In the genomic region with DNA sequence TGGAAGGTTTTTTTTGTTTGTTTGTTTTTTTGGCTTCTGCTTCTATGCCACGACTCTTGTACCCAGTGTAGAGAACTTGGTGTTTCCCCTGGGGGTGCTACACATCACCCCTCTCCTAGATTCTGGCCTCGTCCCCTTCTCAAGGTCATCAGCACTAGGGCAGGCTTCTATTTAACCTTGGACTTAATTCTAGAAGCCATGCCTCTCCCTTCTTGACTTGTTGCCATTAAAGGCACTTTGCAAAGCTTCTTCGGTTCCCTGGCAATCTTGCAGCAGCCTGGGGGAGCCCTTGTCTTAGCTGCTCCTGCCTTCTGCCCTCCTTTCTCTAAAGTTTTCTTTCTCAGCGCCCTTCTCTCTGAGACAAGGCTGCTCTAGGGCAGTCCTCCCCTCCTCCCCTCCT, we compare ENCODE assay signal across 14 mouse cellular contexts.
DNase-seq lines count a peak whose midpoint lies in the region; ATAC-seq and TF ChIP-seq lines count a peak whose summit lies in the region.
"Had no signal": no experiment of that assay in that cellular context is flagged by ENCODE, and none has a peak within 500 bp of the region (broad histone marks: within the 10 kb centered on the region; RNA-seq: fewer than 3 reads in every experiment).

No protein-coding gene starts in this region.

- 43% methylated on average over 4 of the region's 4 CpGs for WGBS in heart, embryonic 10.5 days
- WGBS in midbrain, postnatal 0 days = 61% methylated on average over 4 of the region's 4 CpGs
- 71% methylated on average over 4 of the region's 4 CpGs for WGBS in midbrain, embryonic 10.5 days

- no peaks in the 10 kb centered on the region for H3K36me3 ChIP-seq in heart, embryonic 10.5 days
- no peaks in the 10 kb centered on the region for H3K36me3 ChIP-seq in midbrain, postnatal 0 days (ENCODE audit: insufficient read depth, low read length)
- no peaks in the 10 kb centered on the region for H3K36me3 ChIP-seq in midbrain, embryonic 10.5 days
- H3K36me3 ChIP-seq: heart, embryonic 12.5 days; liver, embryonic 12.5 days had no signal

- TF ChIP-seq CTCF in midbrain, postnatal 0 days (IDR thresholded peaks at IDR 0.05) = peak; percentile 11

- DNase-seq in heart, embryonic 10.5 days (ENCODE audit: low spot score) = no peak
- no peak for DNase-seq in heart, adult 8-10 months (ENCODE audit: low spot score)
- DNase-seq in midbrain, postnatal 0 days (ENCODE audit: low spot score) = peak; percentile 7
- DNase-seq in midbrain, embryonic 10.5 days (ENCODE audit: low spot score) = no peak
- peak; percentile 45 for DNase-seq in lung, postnatal 36 days
- no peak for DNase-seq in left cerebral cortex, postnatal 36 days (ENCODE audit: low spot score in 2 of 2)

- H3K4me3 ChIP-seq in heart, embryonic 10.5 days = no peak overlapping the region
- no peak overlapping the region for H3K4me3 ChIP-seq in midbrain, postnatal 0 days (ENCODE audit: low read depth, low read length)
- H3K4me3 ChIP-seq in midbrain, embryonic 10.5 days = no peak overlapping the region
- H3K4me3 ChIP-seq in brown adipose tissue, adult 24 weeks (ENCODE audit: insufficient read depth, low read depth, low read length) = no peak overlapping the region
- H3K4me3 ChIP-seq: heart, embryonic 12.5 days; liver, embryonic 12.5 days; megakaryocyte, embryonic 14.5 days had no signal

- H3K9me3 ChIP-seq in heart, embryonic 10.5 days = no peaks in the 10 kb centered on the region
- H3K9me3 ChIP-seq in midbrain, postnatal 0 days (ENCODE audit: low read length) = no peaks in the 10 kb centered on the region
- no peaks in the 10 kb centered on the region for H3K9me3 ChIP-seq in midbrain, embryonic 10.5 days (replicated peaks)
- H3K9me3 ChIP-seq: liver, embryonic 12.5 days had no signal

- peak overlapping the region; percentile 72; the same call in 1 of the 2 replicates for H3K27ac ChIP-seq in heart, embryonic 10.5 days
- no peak overlapping the region for H3K27ac ChIP-seq in midbrain, postnatal 0 days (ENCODE audit: low read depth, low read length)
- H3K27ac ChIP-seq in midbrain, embryonic 10.5 days (replicated peaks) = no peak overlapping the region
- H3K27ac ChIP-seq in brown adipose tissue, adult 24 weeks (replicated peaks; ENCODE audit: low read depth, low read length) = peak overlapping the region; percentile 92; the same call in 1 of the 2 replicates
- H3K27ac ChIP-seq: liver, embryonic 12.5 days had no signal

- H3K9ac ChIP-seq in midbrain, postnatal 0 days (replicated peaks; ENCODE audit: low read length, poor library complexity, severe bottlenecking) = no peak overlapping the region
- H3K9ac ChIP-seq: heart, embryonic 12.5 days; liver, embryonic 12.5 days had no signal

- ATAC-seq in midbrain, postnatal 0 days (ENCODE audit: low FRiP score) = no peak
- ATAC-seq in granulocyte monocyte progenitor cell, adult 5-6 weeks (replicated peaks; ENCODE audit: poor library complexity, severe bottlenecking) = no peak
- ATAC-seq: CD4-positive, CD25-positive, alpha-beta regulatory T cell, adult 4 months; forebrain, embryonic 16.5 days; hindbrain, embryonic 16.5 days; liver, embryonic 12.5 days had no signal

- H3K27me3 ChIP-seq in heart, embryonic 10.5 days (ENCODE audit: insufficient read depth, poor library complexity, severe bottlenecking) = no peaks in the 10 kb centered on the region
- H3K27me3 ChIP-seq in midbrain, postnatal 0 days (ENCODE audit: insufficient read depth, low read length) = no peaks in the 10 kb centered on the region
- no peaks in the 10 kb centered on the region for H3K27me3 ChIP-seq in midbrain, embryonic 10.5 days (ENCODE audit: low read depth, poor library complexity, severe bottlenecking)
- H3K27me3 ChIP-seq: heart, embryonic 12.5 days; liver, embryonic 12.5 days; megakaryocyte, embryonic 14.5 days had no signal

- no peak overlapping the region for H3K4me2 ChIP-seq in midbrain, postnatal 0 days (ENCODE audit: low read depth, low read length, poor library complexity, severe bottlenecking)
- H3K4me2 ChIP-seq: heart, embryonic 12.5 days; liver, embryonic 12.5 days had no signal

- intact Hi-C loops in left cerebral cortex, postnatal 36 days (cut with DNase I) = no loop called here

- 0 out of 2 replicates have a peak, but pooled peaks cover 5% of the 10 kb centered on the region for H3K4me1 ChIP-seq in heart, embryonic 10.5 days
- H3K4me1 ChIP-seq in midbrain, postnatal 0 days (ENCODE audit: insufficient read depth, low read length) = no peaks in the 10 kb centered on the region
- H3K4me1 ChIP-seq in midbrain, embryonic 10.5 days = no peaks in the 10 kb centered on the region
- peaks cover 7% of the 10 kb centered on the region for H3K4me1 ChIP-seq in brown adipose tissue, adult 24 weeks (ENCODE audit: control insufficient read depth, insufficient read depth, insufficient read length, low read length)
- H3K4me1 ChIP-seq: heart, embryonic 12.5 days; liver, embryonic 12.5 days; megakaryocyte, embryonic 14.5 days had no signal

Comparison
In these comparisons a context has a peak if more than half of its experiments do, and no peak if none do; other contexts are left out.
1. DNase-seq: peak in midbrain, postnatal 0 days (single experiment) and lung, postnatal 36 days (single experiment); none in heart, embryonic 10.5 days (single experiment), heart, adult 8-10 months (single experiment), midbrain, embryonic 10.5 days (single experiment) and left cerebral cortex, postnatal 36 days (0 of 2).
2. H3K27ac ChIP-seq: peak in heart, embryonic 10.5 days (single experiment) and brown adipose tissue, adult 24 weeks (single experiment); none in midbrain, postnatal 0 days (single experiment) and midbrain, embryonic 10.5 days (single experiment).